Mouse (Mus musculus): ENCODE data around the gene Dnpep. TPM values are rescaled to one million over a fixed set of nuclear protein-coding genes. Genes with fewer than 3 reads are reported as not detected.

Gene Dnpep
- polyA plus RNA-seq, 1 experiment from 2014 or later: 121 TPM

DNA sequence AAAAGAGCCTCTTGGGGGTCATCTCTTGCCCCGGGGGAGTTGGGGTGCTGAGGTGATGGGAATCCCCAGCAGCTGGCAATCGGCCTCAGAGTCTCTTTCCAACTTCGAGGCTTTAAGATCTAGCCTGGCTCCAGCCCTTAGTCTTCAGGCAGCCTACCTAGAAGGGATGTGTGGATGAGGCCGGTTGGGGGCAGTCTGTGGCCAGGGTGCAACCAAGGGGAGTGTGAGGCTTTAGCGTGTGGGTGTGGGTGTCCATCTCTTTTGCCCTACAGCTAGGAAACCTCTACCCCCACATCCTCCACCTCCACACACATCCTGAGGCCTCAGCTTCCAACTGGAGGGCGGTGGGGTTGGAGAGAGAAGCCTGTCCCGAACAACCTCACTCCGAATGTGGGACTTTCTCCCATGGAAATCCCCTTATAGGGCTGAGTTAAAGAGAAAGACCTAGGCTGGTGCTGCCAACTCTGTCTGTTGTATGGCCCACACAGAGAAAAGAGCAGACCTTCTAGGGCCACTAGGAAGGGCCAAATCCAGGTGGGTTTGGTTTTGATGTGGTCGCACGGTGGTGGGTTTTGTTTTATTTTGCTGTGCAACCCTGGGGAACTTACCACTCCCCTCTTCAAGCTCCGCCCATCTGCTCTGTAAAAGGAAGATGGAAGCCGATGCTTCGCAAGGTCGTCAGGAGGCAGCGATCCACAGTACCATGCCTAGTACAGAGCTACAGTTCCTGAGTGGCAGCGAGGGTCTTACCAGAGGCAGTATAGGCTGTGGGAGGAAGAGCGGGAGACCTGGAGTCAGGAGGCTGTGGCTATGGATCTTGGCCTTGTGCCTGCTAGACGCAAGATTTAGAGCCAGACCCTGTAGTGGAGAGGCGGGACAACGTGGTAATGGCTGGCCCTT is 27.5 kb upstream of the Dnpep start:
- H3K4me2 ChIP-seq: peak overlapping the region; percentile 16; the same call in 1 of the 2 replicates
- H3K4me3 ChIP-seq: no peak overlapping the region
- H3K27ac ChIP-seq: peak overlapping the region; percentile 78
- no peaks in the 10 kb centered on the region for H3K36me3 ChIP-seq
- no peaks in the 10 kb centered on the region for H3K9me3 ChIP-seq
- ATAC-seq (ENCODE audit: borderline replicate concordance, extremely low read depth, low FRiP score, low TSS enrichment): no peak
- peaks cover 30% of the 10 kb centered on the region for H3K4me1 ChIP-seq
- H3K9ac ChIP-seq: no peak overlapping the region
- 0 out of 2 replicates have a peak, but pooled peaks cover 4% of the 10 kb centered on the region for H3K27me3 ChIP-seq
- 36% methylated on average over 20 of the region's 20 CpGs for WGBS

DNA sequence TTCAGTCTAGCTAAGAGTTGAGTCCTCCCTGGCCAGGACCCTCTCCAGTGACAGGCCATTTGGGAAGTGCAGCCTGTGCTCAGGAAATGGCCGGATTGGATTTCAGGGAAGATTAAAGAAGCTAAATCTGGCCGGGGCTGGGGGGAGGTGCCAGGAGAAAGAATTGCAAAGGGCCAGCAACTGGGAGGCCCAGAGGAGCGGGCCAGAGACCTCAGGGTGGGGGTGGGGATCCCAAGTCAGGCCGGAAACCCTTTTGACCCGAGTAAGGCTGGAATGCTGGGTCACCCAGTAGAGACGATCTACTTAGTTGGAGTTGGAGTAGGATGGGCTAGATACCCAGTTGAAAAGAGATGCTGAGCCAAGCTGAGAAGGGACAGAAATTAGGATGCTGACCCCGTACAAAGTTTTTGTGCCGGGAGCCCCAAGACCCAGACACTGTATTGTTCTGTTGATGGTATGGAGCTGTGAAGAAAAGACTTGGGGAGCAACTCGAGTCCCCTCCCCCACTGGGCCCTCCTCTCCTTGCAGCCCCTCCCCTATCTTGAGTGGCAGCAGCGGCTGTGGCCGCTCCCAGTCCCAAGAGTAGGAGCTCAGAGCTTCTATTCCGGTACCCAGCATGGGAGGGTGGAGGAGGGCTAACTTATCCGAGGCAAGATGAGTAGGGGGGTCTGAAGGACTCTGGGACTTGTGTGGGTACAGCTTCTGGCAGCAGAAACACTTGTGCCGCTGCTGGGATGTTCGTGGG is 26.7 kb upstream of the Dnpep start:
- H3K4me2 ChIP-seq: peak overlapping the region; percentile 16; the same call in 1 of the 2 replicates
- ATAC-seq (ENCODE audit: borderline replicate concordance, extremely low read depth, low FRiP score, low TSS enrichment): peak; percentile 68
- H3K4me3 ChIP-seq: no peak overlapping the region
- H3K27me3 ChIP-seq: 0 out of 2 replicates have a peak, but pooled peaks cover 4% of the 10 kb centered on the region
- H3K36me3 ChIP-seq: no peaks in the 10 kb centered on the region
- no peaks in the 10 kb centered on the region for H3K9me3 ChIP-seq
- peak overlapping the region; percentile 78 for H3K27ac ChIP-seq
- H3K4me1 ChIP-seq: peaks cover 35% of the 10 kb centered on the region
- H3K9ac ChIP-seq: no peak overlapping the region
- WGBS: 5% methylated on average over 15 of the region's 15 CpGs

DNA sequence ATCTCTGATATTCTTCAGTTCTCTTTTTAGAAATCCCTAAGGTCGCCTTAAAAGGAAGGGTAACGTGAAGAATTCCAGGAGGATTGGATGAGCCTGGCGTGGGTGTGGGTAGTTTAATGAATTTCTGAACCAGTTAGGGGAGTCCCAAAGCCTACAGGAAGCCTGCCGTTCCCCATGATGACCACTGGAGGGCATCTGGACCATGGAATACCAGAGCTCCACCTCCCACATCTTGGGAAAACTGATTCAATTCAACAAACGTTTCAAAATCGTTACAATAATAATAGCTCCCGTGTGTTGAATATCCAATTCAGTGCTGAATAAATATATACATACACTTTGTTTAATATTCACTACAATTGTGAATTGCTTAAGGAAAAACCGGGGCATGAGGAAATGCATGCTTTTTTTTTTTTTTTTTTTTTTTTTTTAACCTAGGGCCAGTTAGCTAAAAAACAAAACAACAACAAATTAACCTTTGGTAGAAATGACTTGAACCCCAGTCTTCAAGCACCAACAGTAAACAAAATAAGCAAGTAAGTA is 25.2 kb upstream of the Dnpep start:
- no peak overlapping the region for H3K27ac ChIP-seq
- H3K36me3 ChIP-seq: no peaks in the 10 kb centered on the region
- no peak overlapping the region for H3K9ac ChIP-seq
- H3K4me2 ChIP-seq: no peak overlapping the region
- H3K9me3 ChIP-seq: no peaks in the 10 kb centered on the region
- under 1% methylated on average over 8 of the region's 8 CpGs for WGBS
- 0 out of 2 replicates have a peak, but pooled peaks cover 4% of the 10 kb centered on the region for H3K27me3 ChIP-seq
- H3K4me1 ChIP-seq: peaks cover 47% of the 10 kb centered on the region
- H3K4me3 ChIP-seq: no peak overlapping the region
- no peak for ATAC-seq (ENCODE audit: borderline replicate concordance, extremely low read depth, low FRiP score, low TSS enrichment)

DNA sequence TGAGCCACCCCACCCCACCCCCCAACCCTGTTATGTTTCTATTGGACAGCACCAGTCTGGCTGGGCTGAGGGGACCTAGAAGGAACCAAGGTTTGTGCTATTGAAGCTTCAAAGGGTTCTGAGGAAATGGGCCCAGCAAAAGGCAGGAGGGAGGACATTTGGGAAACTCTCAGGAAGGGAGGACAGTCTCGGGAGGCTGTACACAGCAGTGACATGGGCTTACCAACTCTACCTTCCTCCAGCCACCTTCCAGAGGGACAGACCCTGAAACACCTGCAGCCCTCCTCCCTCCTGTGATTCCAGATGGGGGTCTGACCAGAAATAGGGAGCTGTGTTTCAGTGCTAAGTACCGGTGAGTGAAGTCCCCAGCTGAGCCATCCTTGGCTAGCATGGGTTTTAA is 22.7 kb upstream of the Dnpep start:
- 66% methylated on average over 2 of the region's 2 CpGs for WGBS
- H3K4me1 ChIP-seq: peaks cover 52% of the 10 kb centered on the region

DNA sequence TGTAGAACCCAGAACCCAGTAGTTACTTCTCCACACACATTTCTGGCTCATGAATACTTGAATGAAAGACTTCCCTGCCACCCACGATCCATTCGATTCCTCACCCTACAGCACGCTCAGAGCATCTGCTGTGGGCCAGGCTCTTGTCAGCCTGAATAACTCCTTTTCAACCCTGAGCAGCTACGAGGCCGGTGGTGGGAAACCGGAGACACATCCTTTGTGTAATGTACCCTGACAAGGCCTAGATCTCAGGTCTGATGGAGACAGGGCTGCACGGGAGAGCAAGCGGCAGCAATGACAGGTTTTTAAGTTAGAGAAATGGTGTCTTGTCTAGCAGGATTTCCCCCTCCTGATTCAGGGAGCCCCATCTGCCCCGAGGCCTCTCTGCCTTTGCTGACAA is 21.5 kb upstream of the Dnpep start:
- Histone ChIP-seq H3K9ac (0 out of 2 replicates have a peak overlapping the region, but pooled peaks have one; percentile 2), H3K27me3 (0 out of 2 replicates have a peak, but pooled peaks cover 4% of the 10 kb centered on the region), H3K4me2 (no peak overlapping the region), H3K4me1 (peaks cover 41% of the 10 kb centered on the region), H3K27ac (no peak overlapping the region), H3K9me3 (no peaks in the 10 kb centered on the region), H3K36me3 (no peaks in the 10 kb centered on the region), H3K4me3 (no peak overlapping the region)
- 46% methylated on average over 9 of the region's 9 CpGs for WGBS
- ATAC-seq (ENCODE audit: borderline replicate concordance, extremely low read depth, low FRiP score, low TSS enrichment): no peak

More for the DNA sequence above, 22.7 kb upstream of the Dnpep start:
- ATAC-seq (ENCODE audit: borderline replicate concordance, extremely low read depth, low FRiP score, low TSS enrichment): no peak
- Histone ChIP-seq H3K9me3 (no peaks in the 10 kb centered on the region), H3K9ac (no peak overlapping the region), H3K36me3 (no peaks in the 10 kb centered on the region), H3K27ac (no peak overlapping the region), H3K4me2 (no peak overlapping the region), H3K27me3 (0 out of 2 replicates have a peak, but pooled peaks cover 4% of the 10 kb centered on the region), H3K4me3 (no peak overlapping the region)

DNA sequence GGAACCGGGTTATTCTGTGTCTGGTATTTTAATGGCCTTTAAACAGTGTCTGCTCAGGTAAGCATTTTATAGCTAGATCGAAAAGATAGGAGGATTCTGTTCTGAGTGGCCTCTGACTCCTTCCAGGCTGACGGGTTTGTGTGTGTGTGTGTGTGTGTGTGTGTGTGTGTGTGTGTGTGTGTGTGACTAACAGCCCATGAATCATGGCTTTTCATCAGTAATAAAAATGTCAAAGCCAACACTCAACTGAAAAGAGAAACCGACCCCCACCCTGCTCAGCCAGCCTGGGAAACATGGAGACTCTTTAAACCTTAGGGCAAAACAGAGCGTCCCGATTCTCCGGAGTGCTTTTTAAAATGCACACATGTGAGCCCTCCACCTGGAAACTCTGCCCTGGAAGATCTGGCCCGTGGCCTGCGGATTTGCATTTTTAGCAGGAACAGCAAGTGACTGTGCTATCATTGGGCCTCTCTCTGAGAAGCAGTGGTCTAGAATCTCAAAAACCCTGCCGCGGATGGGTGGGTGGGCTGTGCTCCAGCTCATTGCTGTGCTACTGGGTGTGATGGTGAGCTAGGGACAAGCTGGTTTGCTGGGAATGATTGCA is 20.4 kb upstream of the Dnpep start:
- 10% methylated on average over 11 of the region's 11 CpGs for WGBS
- Histone ChIP-seq H3K27me3 (0 out of 2 replicates have a peak, but pooled peaks cover 4% of the 10 kb centered on the region), H3K36me3 (no peaks in the 10 kb centered on the region), H3K4me3 (no peak overlapping the region), H3K4me1 (peaks cover 30% of the 10 kb centered on the region), H3K9me3 (no peaks in the 10 kb centered on the region), H3K9ac (0 out of 2 replicates have a peak overlapping the region, but pooled peaks have one; percentile 4), H3K27ac (peak overlapping the region; percentile 79), H3K4me2 (peak overlapping the region; percentile 41)
- peak; percentile 53; the same call in 1 of the 2 replicates for ATAC-seq (ENCODE audit: borderline replicate concordance, extremely low read depth, low FRiP score, low TSS enrichment)

DNA sequence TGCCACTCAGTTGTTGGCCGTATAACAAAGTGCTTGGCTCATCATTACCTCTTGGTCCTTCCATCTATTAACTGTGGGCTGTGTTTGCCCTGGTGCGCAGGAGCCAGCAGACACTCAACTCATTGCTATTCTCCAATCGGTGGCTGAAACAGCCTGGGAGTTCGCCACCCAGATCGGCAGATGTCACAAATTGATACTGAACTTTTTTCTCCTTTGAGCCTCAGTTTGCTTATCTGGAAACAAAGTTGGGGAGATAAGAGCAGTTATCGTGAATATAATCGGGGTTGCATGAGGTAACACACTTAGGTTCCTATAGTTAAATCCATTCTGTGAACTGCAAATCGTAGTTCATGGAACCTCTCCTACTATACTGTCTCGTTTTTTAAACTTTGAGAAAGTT is 19.3 kb upstream of the Dnpep start:
- H3K4me3 ChIP-seq: no peak overlapping the region
- H3K4me2 ChIP-seq: no peak overlapping the region
- H3K27ac ChIP-seq: peak overlapping the region; percentile 79; the same call in 1 of the 2 replicates
- H3K36me3 ChIP-seq: no peaks in the 10 kb centered on the region
- no peak overlapping the region for H3K9ac ChIP-seq
- peaks cover 30% of the 10 kb centered on the region for H3K4me1 ChIP-seq
- no peaks in the 10 kb centered on the region for H3K9me3 ChIP-seq
- H3K27me3 ChIP-seq: 0 out of 2 replicates have a peak, but pooled peaks cover 4% of the 10 kb centered on the region
- no peak for ATAC-seq (ENCODE audit: borderline replicate concordance, extremely low read depth, low FRiP score, low TSS enrichment)
- 40% methylated on average over 9 of the region's 9 CpGs for WGBS

DNA sequence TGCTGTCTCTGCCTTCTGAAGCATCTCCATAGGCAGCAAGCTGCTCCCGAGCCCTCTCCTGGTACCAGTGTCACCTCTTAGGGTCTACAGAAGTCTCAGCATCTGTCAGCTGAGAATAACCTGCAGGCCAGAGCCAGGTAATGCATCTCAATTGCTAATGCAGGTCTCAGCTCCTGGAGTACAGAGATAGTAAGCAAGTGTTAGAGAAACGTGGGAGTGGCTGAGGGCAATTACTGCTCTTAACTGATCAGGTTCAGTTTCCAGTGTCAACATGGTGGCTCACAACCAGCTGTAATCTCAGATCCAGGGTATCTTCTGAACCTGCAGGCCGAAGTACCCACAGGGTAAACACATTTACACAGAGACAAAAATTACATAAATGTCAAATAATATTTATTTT is 18.7 kb upstream of the Dnpep start:
- peaks cover 30% of the 10 kb centered on the region for H3K4me1 ChIP-seq
- H3K9ac ChIP-seq: no peak overlapping the region
- H3K27me3 ChIP-seq: 0 out of 2 replicates have a peak, but pooled peaks cover 4% of the 10 kb centered on the region
- no peak for ATAC-seq (ENCODE audit: borderline replicate concordance, extremely low read depth, low FRiP score, low TSS enrichment)
- H3K27ac ChIP-seq: no peak overlapping the region
- H3K4me2 ChIP-seq: no peak overlapping the region
- no peaks in the 10 kb centered on the region for H3K9me3 ChIP-seq
- 55% methylated on average over 3 of the region's 3 CpGs for WGBS
- no peak overlapping the region for H3K4me3 ChIP-seq
- no peaks in the 10 kb centered on the region for H3K36me3 ChIP-seq

DNA sequence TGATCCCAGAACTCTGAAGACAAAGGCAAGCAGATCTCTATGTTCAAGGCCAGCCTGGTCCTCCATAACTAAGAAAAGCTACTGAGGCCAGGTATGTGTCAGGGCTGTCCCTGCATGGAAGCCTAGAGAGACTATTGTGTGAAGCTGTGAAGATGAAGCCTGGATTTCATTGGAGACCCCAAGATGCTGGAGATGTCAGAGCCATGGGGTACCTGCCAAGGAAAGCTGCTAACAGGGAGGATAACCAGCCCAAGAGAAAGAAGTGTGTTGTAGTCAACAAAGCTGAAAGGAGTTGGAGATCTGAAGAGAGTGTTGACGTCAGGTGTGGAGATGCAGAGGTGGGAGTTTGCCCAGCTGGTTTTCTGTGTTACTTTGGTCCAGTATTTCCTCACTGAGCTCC is 13.5 kb upstream of the Dnpep start:
- Histone ChIP-seq H3K9me3 (no peaks in the 10 kb centered on the region), H3K27ac (no peak overlapping the region), H3K27me3 (no peaks in the 10 kb centered on the region), H3K9ac (no peak overlapping the region), H3K36me3 (no peaks in the 10 kb centered on the region), H3K4me3 (no peak overlapping the region), H3K4me1 (no peaks in the 10 kb centered on the region), H3K4me2 (no peak overlapping the region)
- no peak for ATAC-seq (ENCODE audit: borderline replicate concordance, extremely low read depth, low FRiP score, low TSS enrichment)
- WGBS: 68% methylated on average over 1 of the region's 1 CpGs

DNA sequence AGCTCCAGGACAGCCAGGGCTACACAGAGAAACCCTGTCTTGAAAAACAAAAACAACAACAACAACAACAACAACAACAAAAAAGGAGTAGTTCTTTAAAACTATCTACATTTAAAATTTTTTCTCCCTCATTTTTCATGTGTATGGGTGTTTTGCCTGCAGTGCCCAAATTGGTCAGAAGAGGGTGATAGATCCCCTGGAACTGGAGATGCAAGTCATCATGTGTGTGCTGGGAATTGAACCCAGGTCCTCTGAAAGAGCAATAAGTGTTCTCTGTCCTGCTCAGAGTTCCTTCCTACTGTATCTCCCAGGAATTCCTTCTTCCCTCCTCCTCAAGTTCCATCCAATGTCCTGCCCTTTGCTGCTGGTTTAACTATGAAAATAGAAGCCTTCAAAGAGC is 9.7 kb upstream of the Dnpep start:
- no peak overlapping the region for H3K9ac ChIP-seq
- no peak overlapping the region for H3K27ac ChIP-seq
- no peaks in the 10 kb centered on the region for H3K9me3 ChIP-seq
- no peak overlapping the region for H3K4me2 ChIP-seq
- no peaks in the 10 kb centered on the region for H3K36me3 ChIP-seq
- no peaks in the 10 kb centered on the region for H3K4me1 ChIP-seq
- no peaks in the 10 kb centered on the region for H3K27me3 ChIP-seq
- ATAC-seq (ENCODE audit: borderline replicate concordance, extremely low read depth, low FRiP score, low TSS enrichment): no peak
- H3K4me3 ChIP-seq: no peak overlapping the region

DNA sequence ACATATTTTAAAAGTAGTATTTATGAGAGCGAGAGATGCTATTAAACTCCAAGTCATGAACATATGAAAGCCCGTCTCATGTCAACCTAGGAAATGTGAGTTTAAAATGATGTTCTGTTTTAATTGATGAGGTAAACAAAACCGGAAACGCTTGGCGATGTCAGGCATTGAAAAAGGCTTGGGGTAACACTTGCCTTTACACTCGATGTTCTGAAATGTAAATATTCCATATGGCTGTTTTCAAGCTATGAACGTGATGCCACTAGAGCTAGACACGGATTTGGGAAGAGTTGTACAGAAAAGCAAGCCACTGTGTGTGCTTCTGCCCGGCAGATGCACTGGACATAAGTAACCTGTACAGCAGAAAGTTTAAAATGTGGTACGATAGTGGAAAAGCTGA is 1.4 kb upstream of the Dnpep start:
- 70% methylated on average over 10 of the region's 10 CpGs for WGBS
- Histone ChIP-seq H3K27ac (no peak overlapping the region), H3K4me2 (no peak overlapping the region), H3K36me3 (peaks cover 8% of the 10 kb centered on the region), H3K4me3 (no peak overlapping the region), H3K27me3 (no peaks in the 10 kb centered on the region), H3K4me1 (peaks cover 8% of the 10 kb centered on the region), H3K9ac (no peak overlapping the region), H3K9me3 (no peaks in the 10 kb centered on the region)
- no peak for ATAC-seq (ENCODE audit: borderline replicate concordance, extremely low read depth, low FRiP score, low TSS enrichment)

All from lung, embryonic 15.5 days (tissue).